In the genomic region with DNA sequence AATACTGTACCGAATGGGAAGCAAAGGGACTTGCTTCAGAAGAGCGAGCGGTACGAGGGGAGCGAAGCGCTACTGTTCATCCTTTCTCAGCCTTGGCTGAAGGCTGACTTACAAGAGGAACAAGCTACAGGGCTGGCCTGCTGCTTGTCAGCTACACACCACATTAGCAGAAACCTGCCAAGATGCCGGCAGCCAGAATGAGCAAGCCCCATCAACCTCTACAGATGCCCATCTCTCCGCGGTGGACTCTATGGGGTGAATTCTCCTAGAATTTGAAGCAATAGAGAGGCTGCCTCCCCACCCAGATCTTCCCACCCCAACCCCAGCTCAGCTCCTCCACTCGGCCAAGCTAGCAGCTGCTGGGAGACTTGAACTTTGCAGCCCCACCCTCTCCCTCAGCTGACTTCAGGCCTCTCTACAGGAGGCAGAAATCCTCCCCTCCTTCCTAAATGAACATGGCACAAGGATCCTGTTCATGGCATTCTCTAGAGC, we compare ENCODE assay signal across 8 mouse cellular contexts. TPM values are rescaled to one million over a fixed set of nuclear protein-coding genes. Genes with fewer than 3 reads are reported as not detected.
DNase-seq lines count a peak whose midpoint lies in the region; ATAC-seq and TF ChIP-seq lines count a peak whose summit lies in the region.

No protein-coding gene starts in this region.

- no peak for TF ChIP-seq CTCF in liver, postnatal 0 days (IDR thresholded peaks at IDR 0.05; ENCODE audit: low read depth)

- H3K4me2 ChIP-seq in liver, embryonic 11.5 days = no peak overlapping the region
- H3K4me2 ChIP-seq in liver, postnatal 0 days (ENCODE audit: low read depth, low read length) = no peak overlapping the region
- 0 out of 2 replicates have a peak overlapping the region, but pooled peaks have one; percentile 4 for H3K4me2 ChIP-seq in hindbrain, embryonic 13.5 days
- no peak overlapping the region for H3K4me2 ChIP-seq in neural tube, embryonic 12.5 days (replicated peaks)

- 0 out of 2 replicates have a peak, but pooled peaks have one; percentile 15 for ATAC-seq in liver, embryonic 11.5 days (replicated peaks; ENCODE audit: low FRiP score)
- no peak for ATAC-seq in liver, postnatal 0 days
- ATAC-seq in hindbrain, embryonic 13.5 days (ENCODE audit: low FRiP score) = peak; percentile 9
- ATAC-seq in neural tube, embryonic 12.5 days (ENCODE audit: low FRiP score, low read depth) = peak; percentile 49
- no peak for ATAC-seq in megakaryocyte progenitor cell, adult 5-6 weeks (replicated peaks; ENCODE audit: poor library complexity)

- H3K9me3 ChIP-seq in liver, embryonic 11.5 days (ENCODE audit: control insufficient read depth, low read length) = no peaks in the 10 kb centered on the region
- no peaks in the 10 kb centered on the region for H3K9me3 ChIP-seq in liver, postnatal 0 days (ENCODE audit: low read length)
- no peaks in the 10 kb centered on the region for H3K9me3 ChIP-seq in hindbrain, embryonic 13.5 days
- H3K9me3 ChIP-seq in neural tube, embryonic 12.5 days = no peaks in the 10 kb centered on the region

- H3K27me3 ChIP-seq in liver, embryonic 11.5 days (replicated peaks; ENCODE audit: control insufficient read depth, insufficient read depth, low read length) = no peaks in the 10 kb centered on the region
- no peaks in the 10 kb centered on the region for H3K27me3 ChIP-seq in liver, postnatal 0 days (ENCODE audit: insufficient read depth, low read length)
- H3K27me3 ChIP-seq in hindbrain, embryonic 13.5 days = no peaks in the 10 kb centered on the region
- H3K27me3 ChIP-seq in neural tube, embryonic 12.5 days (replicated peaks) = no peaks in the 10 kb centered on the region

- no peak overlapping the region for H3K4me3 ChIP-seq in liver, embryonic 11.5 days (ENCODE audit: low read depth, low read length)
- no peak overlapping the region for H3K4me3 ChIP-seq in liver, postnatal 0 days (ENCODE audit: low read depth, low read length)
- H3K4me3 ChIP-seq in hindbrain, embryonic 13.5 days = no peak overlapping the region
- H3K4me3 ChIP-seq in neural tube, embryonic 12.5 days = no peak overlapping the region

- H3K27ac ChIP-seq in liver, embryonic 11.5 days (ENCODE audit: low read depth, low read length) = peak overlapping the region; percentile 19; the same call in 1 of the 2 replicates
- H3K27ac ChIP-seq in liver, postnatal 0 days (ENCODE audit: low read depth) = no peak overlapping the region
- peak overlapping the region; percentile 69 for H3K27ac ChIP-seq in hindbrain, embryonic 13.5 days
- H3K27ac ChIP-seq in neural tube, embryonic 12.5 days = peak overlapping the region; percentile 46; the same call in 1 of the 2 replicates

- no peak overlapping the region for H3K9ac ChIP-seq in liver, embryonic 11.5 days (ENCODE audit: low read depth, low read length)
- H3K9ac ChIP-seq in liver, postnatal 0 days (replicated peaks) = no peak overlapping the region
- peak overlapping the region; percentile 53; the same call in 1 of the 2 replicates for H3K9ac ChIP-seq in hindbrain, embryonic 13.5 days
- no peak overlapping the region for H3K9ac ChIP-seq in neural tube, embryonic 12.5 days

- WGBS in liver, embryonic 11.5 days = 90% methylated on average over 10 of the region's 10 CpGs
- whole genome bisulfite sequencing in liver, postnatal 0 days (ENCODE audit: insufficient replicate concordance) = 85% methylated on average over 10 of the region's 10 CpGs
- 83% methylated on average over 10 of the region's 10 CpGs for WGBS in hindbrain, embryonic 13.5 days
- 86% methylated on average over 10 of the region's 10 CpGs for WGBS in neural tube, embryonic 12.5 days

- TF ChIP-seq EP300 in liver, postnatal 0 days (IDR thresholded peaks at IDR 0.05; ENCODE audit: low read depth) = no peak

- no peaks in the 10 kb centered on the region; the same call in 1 of the 2 replicates for H3K36me3 ChIP-seq in liver, embryonic 11.5 days (ENCODE audit: control insufficient read depth, insufficient read depth, low read length)
- peaks cover 3% of the 10 kb centered on the region for H3K36me3 ChIP-seq in liver, postnatal 0 days (replicated peaks; ENCODE audit: insufficient read depth, low read length)
- H3K36me3 ChIP-seq in hindbrain, embryonic 13.5 days = peaks cover 5% of the 10 kb centered on the region; the same call in 1 of the 2 replicates
- H3K36me3 ChIP-seq in neural tube, embryonic 12.5 days = peaks cover 8% of the 10 kb centered on the region; the same call in 1 of the 2 replicates

- peak; percentile 51 for DNase-seq in cerebellum, adult 9-11 months
- no peak for DNase-seq in cerebellum, adult 9-10 months
- no peak for DNase-seq in liver, embryonic 11.5 days (ENCODE audit: low spot score)
- no peak for DNase-seq in liver, postnatal 0 days
- DNase-seq in kidney, adult 9 months = no peak

- peaks cover 65% of the 10 kb centered on the region for H3K4me1 ChIP-seq in liver, embryonic 11.5 days (replicated peaks; ENCODE audit: control insufficient read depth, insufficient read depth, low read length)
- peaks cover 49% of the 10 kb centered on the region for H3K4me1 ChIP-seq in liver, postnatal 0 days (ENCODE audit: insufficient read depth)
- H3K4me1 ChIP-seq in hindbrain, embryonic 13.5 days (replicated peaks) = peaks cover 86% of the 10 kb centered on the region
- H3K4me1 ChIP-seq in neural tube, embryonic 12.5 days = peaks cover 60% of the 10 kb centered on the region

RNA-seq across cellular contexts. Expression of gene Tet3, which starts 46.5 kb away (rescaled TPM):
- 22.0 and 22.8 TPM in 2 replicates for polyA plus RNA-seq in liver, embryonic 11.5 days (2014; fragmentation: Nextera tagmentation; extraction: Ambion mirVana)
- 7.9 and 8.5 TPM in 2 replicates for polyA plus RNA-seq in liver, postnatal 0 days (2015; fragmentation: Nextera tagmentation; extraction: Ambion mirVana)
- 69.8 and 75.4 TPM in 2 replicates for polyA plus RNA-seq in hindbrain, embryonic 13.5 days (2015; fragmentation: Nextera tagmentation; extraction: Ambion mirVana)
- 59.8 and 64.5 TPM in 2 replicates for polyA plus RNA-seq in neural tube, embryonic 12.5 days (2016; fragmentation: Nextera tagmentation; extraction: Ambion mirVana)
- total RNA-seq in megakaryocyte progenitor cell, adult 5-6 weeks (2015) = 27.9 and 29.6 TPM in 2 replicates
- total RNA-seq in megakaryocyte progenitor cell, adult 5-6 weeks (2017) = 12.2 and 14.5 TPM in 2 replicates

Comparison
In these comparisons a context has a peak if more than half of its experiments do, and no peak if none do; other contexts are left out.
1. ATAC-seq: peak in liver, embryonic 11.5 days (single experiment), hindbrain, embryonic 13.5 days (single experiment) and neural tube, embryonic 12.5 days (single experiment); none in liver, postnatal 0 days (single experiment) and megakaryocyte progenitor cell, adult 5-6 weeks (single experiment).